Mouse (Mus musculus): ENCODE measurements at regions not wholly inside any gene's neighbourhood (a gene's known extent, or its start where the extent isn't known, plus 50 kb on each side); places are given as distances from the start of the nearest gene placed in this dataset.

DNA sequence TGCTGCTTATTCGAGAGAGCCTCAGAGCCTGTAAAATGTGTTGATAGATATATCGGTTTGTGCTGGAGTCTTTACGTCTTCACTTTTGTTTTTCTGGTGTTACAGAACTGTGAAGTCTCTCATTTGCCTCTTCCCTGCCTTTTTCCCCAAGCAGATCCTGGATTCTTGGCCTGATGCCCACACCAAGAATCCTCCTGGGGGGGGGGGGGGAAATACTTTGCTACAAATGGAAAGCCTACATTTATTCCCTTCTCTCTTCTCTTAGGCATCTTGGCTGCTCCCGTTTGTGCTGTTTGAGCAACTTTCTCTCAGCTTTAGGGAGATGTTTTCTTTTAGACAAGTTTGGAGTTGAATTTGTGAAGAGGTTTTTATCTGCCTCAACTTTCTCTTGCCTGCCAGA, 570.8 kb downstream of the Epha4 start:
- Histone ChIP-seq H3K27me3 (replicated peaks; ENCODE audit: control insufficient read depth, insufficient read depth, low read length) (no peaks in the 10 kb centered on the region), H3K4me2 (replicated peaks; ENCODE audit: low read depth) (no peak overlapping the region), H3K27ac (ENCODE audit: low read depth, low read length) (no peak overlapping the region), H3K4me3 (ENCODE audit: low read depth, low read length) (no peak overlapping the region), H3K4me1 (replicated peaks; ENCODE audit: control insufficient read depth, insufficient read depth, low read length) (no peaks in the 10 kb centered on the region), H3K9ac (ENCODE audit: low read depth, low read length) (no peak overlapping the region), H3K36me3 (ENCODE audit: control insufficient read depth, insufficient read depth) (no peaks in the 10 kb centered on the region), H3K9me3 (ENCODE audit: control insufficient read depth) (no peaks in the 10 kb centered on the region)
- WGBS: 83% methylated on average over 4 of the region's 4 CpGs
- no peak for TF ChIP-seq CTCF (IDR thresholded peaks at IDR 0.05; ENCODE audit: low read depth)
- no peak for ATAC-seq

DNA sequence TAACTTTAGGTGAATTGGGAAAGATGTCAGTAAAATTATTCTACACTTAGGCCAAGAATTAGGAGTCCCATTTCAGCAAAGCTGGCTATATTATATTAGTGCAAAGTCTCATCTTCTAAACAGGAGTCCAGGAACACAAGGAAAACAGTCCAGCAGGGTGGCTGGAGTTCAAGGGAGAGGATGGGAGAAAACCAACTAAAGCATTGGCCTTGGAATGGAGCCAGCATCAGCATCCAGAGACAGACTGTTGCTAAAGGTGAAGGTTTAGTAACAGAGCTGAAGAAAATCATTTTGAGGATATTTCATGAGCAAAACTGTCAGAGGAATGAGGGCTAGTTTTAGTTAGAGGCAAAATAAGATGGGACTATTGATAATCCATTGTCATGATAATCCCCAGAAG, 559.9 kb downstream of the Epha4 start:
- Histone ChIP-seq H3K4me1 (replicated peaks; ENCODE audit: control insufficient read depth, insufficient read depth, low read length) (no peaks in the 10 kb centered on the region), H3K9me3 (ENCODE audit: control insufficient read depth) (no peaks in the 10 kb centered on the region), H3K4me3 (ENCODE audit: low read depth, low read length) (no peak overlapping the region), H3K9ac (ENCODE audit: low read depth, low read length) (no peak overlapping the region), H3K27ac (ENCODE audit: low read depth, low read length) (no peak overlapping the region), H3K4me2 (replicated peaks; ENCODE audit: low read depth) (no peak overlapping the region), H3K27me3 (replicated peaks; ENCODE audit: control insufficient read depth, insufficient read depth, low read length) (no peaks in the 10 kb centered on the region), H3K36me3 (ENCODE audit: control insufficient read depth, insufficient read depth) (no peaks in the 10 kb centered on the region)
- TF ChIP-seq CTCF (IDR thresholded peaks at IDR 0.05; ENCODE audit: low read depth): no peak
- no peak for ATAC-seq

DNA sequence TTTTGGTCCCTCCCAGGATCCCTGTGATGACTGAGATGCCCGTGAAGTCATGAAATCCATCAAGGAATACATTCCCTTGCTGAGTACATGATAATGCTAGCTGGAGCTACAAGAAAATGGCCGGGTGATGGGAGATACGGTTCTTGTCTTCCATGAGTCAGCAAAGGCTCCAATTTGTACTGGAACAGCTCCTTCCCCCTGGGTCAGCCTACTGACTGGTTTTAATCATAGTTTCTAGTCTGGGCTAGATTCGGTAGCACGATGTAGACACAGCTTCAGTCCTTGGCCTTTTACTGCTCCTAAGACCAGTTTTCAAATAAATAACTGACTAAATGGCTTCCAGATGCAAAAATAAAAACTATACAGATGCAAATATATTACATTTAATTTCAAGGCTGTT, 557.5 kb downstream of the Epha4 start:
- H3K4me3 ChIP-seq (ENCODE audit: low read depth, low read length): no peak overlapping the region
- H3K27me3 ChIP-seq (replicated peaks; ENCODE audit: control insufficient read depth, insufficient read depth, low read length): no peaks in the 10 kb centered on the region
- no peaks in the 10 kb centered on the region for H3K36me3 ChIP-seq (ENCODE audit: control insufficient read depth, insufficient read depth)
- H3K27ac ChIP-seq (ENCODE audit: low read depth, low read length): no peak overlapping the region
- WGBS: 88% methylated on average over 5 of the region's 5 CpGs
- no peak for ATAC-seq
- no peaks in the 10 kb centered on the region for H3K4me1 ChIP-seq (replicated peaks; ENCODE audit: control insufficient read depth, insufficient read depth, low read length)
- H3K9ac ChIP-seq (ENCODE audit: low read depth, low read length): no peak overlapping the region
- no peaks in the 10 kb centered on the region for H3K9me3 ChIP-seq (ENCODE audit: control insufficient read depth)
- no peak for TF ChIP-seq CTCF (IDR thresholded peaks at IDR 0.05; ENCODE audit: low read depth)
- H3K4me2 ChIP-seq (replicated peaks; ENCODE audit: low read depth): no peak overlapping the region

DNA sequence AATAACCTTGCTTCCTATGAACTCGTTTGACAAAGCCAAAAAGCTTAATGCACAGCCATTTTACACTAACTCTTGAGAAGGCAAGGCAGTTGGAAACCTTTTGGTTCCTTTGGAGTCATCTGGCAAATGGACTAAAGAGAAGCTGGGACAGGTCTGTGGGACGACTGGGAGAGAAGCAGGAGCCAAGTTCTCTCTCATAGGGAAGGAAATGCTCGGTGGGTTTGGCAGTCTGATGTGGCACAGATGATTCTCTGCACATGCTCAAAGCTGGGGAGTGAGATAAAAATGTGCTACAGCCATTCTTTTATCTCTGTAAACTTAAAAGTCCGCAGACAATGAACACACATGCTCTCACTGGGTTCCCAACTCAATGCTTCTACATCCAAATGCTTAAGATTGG, 556.2 kb downstream of the Epha4 start:
- no peak for ATAC-seq
- no peak overlapping the region for H3K27ac ChIP-seq (ENCODE audit: low read depth, low read length)
- no peaks in the 10 kb centered on the region for H3K4me1 ChIP-seq (replicated peaks; ENCODE audit: control insufficient read depth, insufficient read depth, low read length)
- WGBS: 64% methylated on average over 4 of the region's 4 CpGs
- no peak for TF ChIP-seq CTCF (IDR thresholded peaks at IDR 0.05; ENCODE audit: low read depth)
- H3K27me3 ChIP-seq (replicated peaks; ENCODE audit: control insufficient read depth, insufficient read depth, low read length): no peaks in the 10 kb centered on the region
- no peaks in the 10 kb centered on the region for H3K9me3 ChIP-seq (ENCODE audit: control insufficient read depth)
- H3K4me2 ChIP-seq (replicated peaks; ENCODE audit: low read depth): no peak overlapping the region
- no peaks in the 10 kb centered on the region for H3K36me3 ChIP-seq (ENCODE audit: control insufficient read depth, insufficient read depth)
- no peak overlapping the region for H3K4me3 ChIP-seq (ENCODE audit: low read depth, low read length)
- no peak overlapping the region for H3K9ac ChIP-seq (ENCODE audit: low read depth, low read length)

DNA sequence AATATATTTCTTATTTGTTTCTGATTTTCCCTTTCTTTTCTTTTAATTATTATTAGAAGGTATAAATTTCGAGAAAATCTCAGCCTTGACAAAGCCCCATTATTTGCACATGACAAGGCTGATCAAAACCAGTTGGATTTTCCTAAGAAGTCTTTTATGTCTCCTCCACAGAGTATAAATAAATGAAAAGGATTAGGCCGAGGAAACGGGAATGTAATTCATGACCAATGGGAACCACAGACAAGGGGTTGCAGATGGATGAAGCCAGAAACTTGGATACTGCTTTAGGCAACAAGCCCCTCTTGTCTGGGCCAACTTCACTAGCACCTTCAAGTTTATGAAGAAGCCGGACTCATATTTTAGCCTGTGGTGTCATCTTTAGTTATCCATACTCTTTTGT, 542.4 kb downstream of the Epha4 start:
- no peak overlapping the region for H3K4me2 ChIP-seq (replicated peaks; ENCODE audit: low read depth)
- ATAC-seq: no peak
- no peak for TF ChIP-seq CTCF (IDR thresholded peaks at IDR 0.05; ENCODE audit: low read depth)
- no peaks in the 10 kb centered on the region for H3K27me3 ChIP-seq (replicated peaks; ENCODE audit: control insufficient read depth, insufficient read depth, low read length)
- H3K9ac ChIP-seq (ENCODE audit: low read depth, low read length): no peak overlapping the region
- H3K4me1 ChIP-seq (replicated peaks; ENCODE audit: control insufficient read depth, insufficient read depth, low read length): no peaks in the 10 kb centered on the region
- H3K4me3 ChIP-seq (ENCODE audit: low read depth, low read length): no peak overlapping the region
- no peak overlapping the region for H3K27ac ChIP-seq (ENCODE audit: low read depth, low read length)
- H3K36me3 ChIP-seq (ENCODE audit: control insufficient read depth, insufficient read depth): no peaks in the 10 kb centered on the region
- H3K9me3 ChIP-seq (ENCODE audit: control insufficient read depth): no peaks in the 10 kb centered on the region
- 73% methylated on average over 4 of the region's 4 CpGs for WGBS

DNA sequence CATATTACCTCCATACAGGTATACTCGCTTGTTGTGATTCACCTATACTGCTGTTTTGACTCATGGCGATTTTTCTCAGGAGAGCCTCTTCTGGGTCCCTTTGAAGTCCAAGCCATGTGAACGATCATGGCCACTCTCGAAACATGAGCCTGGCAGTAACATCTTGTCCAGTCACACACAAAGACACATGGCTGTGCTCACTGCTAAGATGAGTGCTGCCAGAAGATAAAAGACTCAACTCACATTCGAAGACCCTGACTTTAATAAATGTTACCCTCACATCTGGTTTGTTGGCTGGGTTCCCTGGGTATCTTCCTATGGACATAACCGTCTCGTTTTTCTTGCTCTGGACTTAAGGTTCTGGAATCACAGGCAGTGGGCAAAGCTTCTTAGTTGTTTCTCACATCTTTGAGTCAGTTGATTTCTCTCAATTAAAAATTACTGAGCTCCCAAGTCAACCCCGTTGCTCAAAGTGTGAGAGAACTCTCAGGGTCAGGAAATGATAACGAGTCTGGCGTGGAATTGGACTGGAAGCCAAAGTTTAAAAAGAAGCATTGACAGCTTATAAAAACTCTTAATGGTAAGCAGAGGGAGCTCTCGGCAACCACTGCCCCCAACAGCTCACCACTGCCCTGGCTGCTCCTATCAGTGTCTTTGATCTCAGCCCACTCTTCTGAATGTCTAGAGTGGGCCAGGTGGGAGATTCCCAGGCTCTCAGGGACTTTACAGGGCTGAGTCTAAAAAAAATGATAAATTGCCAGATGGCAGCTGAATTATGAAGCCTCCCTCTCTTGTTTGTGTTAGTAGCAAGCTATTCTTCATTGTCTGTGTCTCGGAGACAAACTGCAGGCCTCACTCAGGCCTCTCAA, 539.6 kb downstream of the Epha4 start:
- H3K4me2 ChIP-seq (replicated peaks; ENCODE audit: low read depth): no peak overlapping the region
- H3K4me3 ChIP-seq (ENCODE audit: low read depth, low read length): no peak overlapping the region
- ATAC-seq: no peak
- no peak overlapping the region for H3K9ac ChIP-seq (ENCODE audit: low read depth, low read length)
- no peak overlapping the region for H3K27ac ChIP-seq (ENCODE audit: low read depth, low read length)
- no peaks in the 10 kb centered on the region for H3K9me3 ChIP-seq (ENCODE audit: control insufficient read depth)
- no peaks in the 10 kb centered on the region for H3K27me3 ChIP-seq (replicated peaks; ENCODE audit: control insufficient read depth, insufficient read depth, low read length)
- TF ChIP-seq CTCF (IDR thresholded peaks at IDR 0.05; ENCODE audit: low read depth): no peak
- no peaks in the 10 kb centered on the region for H3K4me1 ChIP-seq (replicated peaks; ENCODE audit: control insufficient read depth, insufficient read depth, low read length)
- H3K36me3 ChIP-seq (ENCODE audit: control insufficient read depth, insufficient read depth): no peaks in the 10 kb centered on the region
- WGBS: 65% methylated on average over 12 of the region's 12 CpGs
